Mouse (Mus musculus) intestine, postnatal 0 days (tissue): ENCODE measurements around the gene Mif4gd. TPM values are rescaled to one million over a fixed set of nuclear protein-coding genes. Genes with fewer than 3 reads are reported as not detected.
A peak's percentile ranks its signal among the peaks of the same experiment; 100 is the strongest.
"Not testable (repeated sequence)": the region's sequence is repeated elsewhere in the genome, so short reads cannot be mapped to it uniquely, and the experiment has no call there.

Experiments
- ATAC-seq: fragments of 200-750 bp; cut with Nextera tagmentation; 2 replicates; pipeline ENCODE4 v1.8.0; 2017; ENCODE audit warnings: mild to moderate bottlenecking, moderate TSS enrichment, moderate library complexity
- H3K27ac ChIP-seq: fragments of 300-500 bp; sonication (generic); 2 replicates; pipeline ENCODE4 v1.5.1; 2014; ENCODE audit warnings: mild to moderate bottlenecking, low read depth, low read length, moderate library complexity
- H3K27me3 ChIP-seq: fragments of 300-500 bp; sonication (generic); replicated peaks from 2 replicates; pipeline ENCODE4 v1.6.1; 2014; ENCODE audit warnings: low read length, mixed read lengths; ENCODE audit not compliant: control insufficient read depth, insufficient read depth
- H3K36me3 ChIP-seq: fragments of 300-500 bp; sonication (generic); 2 replicates; pipeline ENCODE4 v1.6.1; 2014; ENCODE audit warnings: mild to moderate bottlenecking, moderate library complexity; ENCODE audit not compliant: control insufficient read depth, insufficient read depth
- H3K4me1 ChIP-seq: fragments of 300-500 bp; sonication (generic); replicated peaks from 2 replicates; pipeline ENCODE4 v1.6.1; 2014; ENCODE audit warnings: antibody characterized with exemption, low read length, mixed read lengths; ENCODE audit not compliant: control insufficient read depth, insufficient read depth
- H3K4me2 ChIP-seq: fragments of 300-500 bp; sonication (generic); replicated peaks from 2 replicates; pipeline ENCODE4 v1.6.1; 2014; ENCODE audit warnings: low read depth, mild to moderate bottlenecking, moderate library complexity
- H3K4me3 ChIP-seq: fragments of 300-500 bp; sonication (generic); 2 replicates; pipeline ENCODE4 v1.5.1; 2014; ENCODE audit warnings: low read depth, low read length
- H3K9ac ChIP-seq: fragments of 300-500 bp; sonication (generic); 2 replicates; pipeline ENCODE4 v1.6.1; 2014; ENCODE audit warnings: mild to moderate bottlenecking, low read depth, low read length
- H3K9me3 ChIP-seq: fragments of 300-500 bp; sonication (generic); 2 replicates; pipeline ENCODE4 v1.6.1; 2016; ENCODE audit warnings: mixed run types; ENCODE audit not compliant: control insufficient read depth
- CTCF ChIP-seq: sonication (generic); IDR thresholded peaks from 2 replicates; pipeline ENCODE4 v1.5.1; 2016; ENCODE audit warnings: low read depth, mild to moderate bottlenecking, control low read depth, antibody characterized with exemption, moderate library complexity
- WGBS: fragments of 180-500 bp; shearing (Covaris S2); extraction: QIAGEN DNeasy Blood & Tissue Kit; methylation state at CpG from one replicate; pipeline ENCODE4 v1.1.7; 2014; 5-methylcytosine and 5-hydroxymethylcytosine counted together
- polyA plus RNA-seq: library from polyadenylated mRNA; unstranded; fragments of >200 nt; fragmentation: Nextera tagmentation; extraction: Ambion mirVana; gene quantifications from 2 replicates; pipeline ENCODE4 v1.2.1, GENCODE M21; 2015

Gene Mif4gd
- polyA plus RNA-seq, 1 experiment from 2014 or later, result 43.0 TPM

DNA sequence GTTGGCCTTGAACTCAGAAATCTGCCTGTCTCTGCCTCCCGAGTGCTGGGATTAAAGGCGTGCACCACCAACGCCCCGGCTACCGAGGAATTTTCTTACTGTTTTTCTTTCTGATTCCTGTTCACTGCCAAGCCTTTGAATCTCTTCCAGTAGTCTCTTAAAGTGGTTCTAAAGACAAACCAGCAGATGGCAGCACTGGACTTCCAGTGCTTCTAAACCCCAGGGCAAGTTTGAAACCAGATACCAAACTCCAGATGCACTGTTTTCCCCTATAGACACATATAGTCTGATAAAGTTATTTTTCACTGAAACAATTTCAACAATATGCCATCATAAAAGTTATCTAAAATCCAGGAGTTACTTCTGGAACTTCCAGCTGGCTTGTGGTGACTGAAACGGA is 34.7 kb upstream of the Mif4gd start:
- no peaks in the 10 kb centered on the region for H3K27me3 ChIP-seq
- no peaks in the 10 kb centered on the region for H3K4me1 ChIP-seq
- peaks cover 50% of the 10 kb centered on the region for H3K36me3 ChIP-seq
- no peak overlapping the region for H3K27ac ChIP-seq
- peak; percentile 87 for TF ChIP-seq CTCF
- no peak for ATAC-seq
- no peak overlapping the region for H3K9ac ChIP-seq
- 42% methylated on average over 6 of the region's 6 CpGs for WGBS
- H3K9me3 ChIP-seq, result no peaks in the 10 kb centered on the region
- H3K4me2 ChIP-seq, result no peak overlapping the region
- H3K4me3 ChIP-seq, result no peak overlapping the region

DNA sequence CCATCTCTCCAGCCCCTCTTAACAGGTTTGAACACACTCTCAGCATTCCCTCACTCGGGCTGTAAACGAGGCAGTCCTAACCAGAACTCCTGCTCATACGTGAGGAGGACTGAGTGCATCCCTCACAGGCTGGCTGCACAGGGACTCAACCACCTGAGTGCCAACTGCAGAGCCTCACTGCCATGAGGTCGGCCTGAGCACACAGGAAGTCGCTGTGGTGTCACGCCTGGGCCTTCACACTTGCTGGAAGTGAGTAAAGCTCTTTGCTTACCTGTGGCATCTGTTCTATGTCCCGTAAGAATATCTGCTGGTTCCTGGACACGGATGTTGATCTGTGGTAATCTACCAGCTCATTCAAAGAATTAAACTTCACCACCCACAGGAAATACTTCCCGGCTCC is 33.7 kb upstream of the Mif4gd start:
- H3K27ac ChIP-seq, result no peak overlapping the region
- H3K4me1 ChIP-seq, result no peaks in the 10 kb centered on the region
- TF ChIP-seq CTCF, result no peak
- no peaks in the 10 kb centered on the region for H3K27me3 ChIP-seq
- H3K4me3 ChIP-seq, result no peak overlapping the region
- peaks cover 50% of the 10 kb centered on the region for H3K36me3 ChIP-seq
- H3K9ac ChIP-seq, result no peak overlapping the region
- H3K9me3 ChIP-seq, result no peaks in the 10 kb centered on the region
- 92% methylated on average over 9 of the region's 9 CpGs for WGBS
- no peak for ATAC-seq
- no peak overlapping the region for H3K4me2 ChIP-seq

DNA sequence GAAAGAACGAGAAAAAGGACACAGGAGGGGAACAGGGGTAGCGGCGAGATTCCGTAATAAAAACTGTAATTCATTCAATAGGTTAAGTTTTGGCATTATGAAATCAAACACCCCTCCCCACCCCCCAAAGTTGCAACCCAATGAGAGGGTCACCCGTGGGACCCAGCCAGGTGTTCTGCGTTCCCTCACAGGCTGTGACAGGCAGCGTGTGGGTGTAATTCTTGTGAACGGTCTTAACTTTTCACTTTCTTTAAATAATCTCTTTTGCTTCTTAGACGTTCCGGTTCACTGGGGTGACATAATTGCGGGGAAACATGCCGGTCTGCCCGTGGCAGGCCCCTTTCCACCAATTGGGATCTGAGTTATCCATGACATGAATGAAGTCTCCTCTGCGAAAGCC is 32.7 kb upstream of the Mif4gd start:
- H3K9me3 ChIP-seq, H3K4me3 ChIP-seq, H3K27me3 ChIP-seq, ATAC-seq, H3K9ac ChIP-seq, H3K27ac ChIP-seq, H3K4me2 ChIP-seq, H3K4me1 ChIP-seq: not testable (repeated sequence)
- 81% methylated on average over 14 of the region's 14 CpGs for WGBS
- H3K36me3 ChIP-seq, result peaks cover 50% of the 10 kb centered on the region

DNA sequence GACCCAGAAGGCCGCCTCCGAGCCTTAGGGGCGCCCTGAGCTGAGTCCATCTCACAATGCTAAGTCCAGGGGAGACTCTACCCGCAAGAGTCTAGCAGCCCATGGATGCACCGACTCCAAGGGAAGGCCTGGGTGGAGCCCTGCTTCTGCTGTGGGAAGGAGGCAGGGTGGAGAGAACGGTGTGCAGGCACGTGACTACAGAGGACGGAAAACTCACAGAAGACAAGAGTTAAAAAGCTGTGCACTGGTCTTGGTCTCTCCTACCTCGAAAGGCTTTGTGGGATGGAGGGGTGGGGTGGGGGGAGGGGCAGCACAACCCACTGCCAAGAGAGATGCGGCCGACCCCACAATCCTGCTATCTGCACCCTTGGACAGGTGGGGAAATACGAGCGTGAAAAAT is 31.5 kb upstream of the Mif4gd start:
- ATAC-seq, result no peak
- H3K36me3 ChIP-seq, result peaks cover 42% of the 10 kb centered on the region
- no peak for TF ChIP-seq CTCF

DNA sequence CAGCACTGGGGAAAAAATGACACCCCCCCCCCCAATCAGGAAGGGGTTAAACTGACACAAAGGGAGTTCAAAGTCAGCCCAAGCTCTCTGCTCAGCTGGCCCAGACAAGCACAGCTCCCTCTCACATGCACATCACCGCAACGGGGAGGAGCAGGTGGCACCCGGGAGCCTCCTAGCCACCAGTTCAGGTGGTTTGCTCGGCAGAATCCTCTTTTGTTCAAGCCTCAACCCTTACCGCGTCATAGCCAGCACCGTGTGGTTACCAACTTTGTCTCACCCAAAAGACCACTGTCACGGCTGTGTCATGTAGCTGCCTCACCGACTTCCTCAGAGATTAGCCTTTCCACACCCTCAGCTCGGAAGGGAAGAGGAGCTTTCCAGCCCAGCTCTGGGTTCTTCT is 30.5 kb upstream of the Mif4gd start:
- H3K36me3 ChIP-seq, result peaks cover 35% of the 10 kb centered on the region
- no peak for ATAC-seq
- 77% methylated on average over 10 of the region's 10 CpGs for WGBS
- no peaks in the 10 kb centered on the region for H3K27me3 ChIP-seq
- H3K4me1 ChIP-seq, result 0 out of 2 replicates have a peak, but pooled peaks cover 3% of the 10 kb centered on the region
- H3K9ac ChIP-seq, result no peak overlapping the region
- H3K4me3 ChIP-seq, result no peak overlapping the region
- no peak overlapping the region for H3K27ac ChIP-seq
- H3K4me2 ChIP-seq, result no peak overlapping the region
- no peak for TF ChIP-seq CTCF
- H3K9me3 ChIP-seq, result no peaks in the 10 kb centered on the region

More for the DNA sequence above, 31.5 kb upstream of the Mif4gd start:
- H3K4me3 ChIP-seq, result no peak overlapping the region
- WGBS, result 90% methylated on average over 13 of the region's 13 CpGs
- H3K9ac ChIP-seq, result no peak overlapping the region
- no peak overlapping the region for H3K27ac ChIP-seq
- no peak overlapping the region for H3K4me2 ChIP-seq
- no peaks in the 10 kb centered on the region for H3K9me3 ChIP-seq
- 0 out of 2 replicates have a peak, but pooled peaks cover 3% of the 10 kb centered on the region for H3K4me1 ChIP-seq
- no peaks in the 10 kb centered on the region for H3K27me3 ChIP-seq

DNA sequence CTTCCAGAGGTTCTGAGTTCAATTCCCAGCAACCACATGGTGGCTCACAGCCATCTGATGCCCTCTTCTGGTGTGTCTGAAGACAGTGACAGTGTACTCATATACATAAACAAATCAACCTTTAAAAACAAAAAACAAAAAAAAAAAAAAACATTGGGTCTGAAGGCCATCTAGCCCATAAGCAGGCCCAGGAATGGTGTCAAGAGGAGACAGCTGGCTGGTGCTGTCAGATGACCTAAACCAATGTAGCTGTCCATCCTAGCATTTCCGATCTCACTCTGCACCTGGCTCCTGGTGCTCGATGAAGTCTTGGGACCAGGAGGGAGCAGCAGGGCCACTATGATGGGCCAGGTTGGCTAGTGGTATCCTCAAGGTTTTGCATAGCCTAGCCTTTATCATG is 29.9 kb upstream of the Mif4gd start:
- no peak overlapping the region for H3K4me3 ChIP-seq
- H3K4me2 ChIP-seq, result no peak overlapping the region
- peaks cover 29% of the 10 kb centered on the region for H3K36me3 ChIP-seq
- 0 out of 2 replicates have a peak, but pooled peaks cover 3% of the 10 kb centered on the region for H3K4me1 ChIP-seq
- no peaks in the 10 kb centered on the region for H3K27me3 ChIP-seq
- H3K9ac ChIP-seq, result no peak overlapping the region
- TF ChIP-seq CTCF, result no peak
- H3K27ac ChIP-seq, result no peak overlapping the region
- WGBS, result 91% methylated on average over 2 of the region's 2 CpGs
- no peaks in the 10 kb centered on the region for H3K9me3 ChIP-seq
- no peak for ATAC-seq

DNA sequence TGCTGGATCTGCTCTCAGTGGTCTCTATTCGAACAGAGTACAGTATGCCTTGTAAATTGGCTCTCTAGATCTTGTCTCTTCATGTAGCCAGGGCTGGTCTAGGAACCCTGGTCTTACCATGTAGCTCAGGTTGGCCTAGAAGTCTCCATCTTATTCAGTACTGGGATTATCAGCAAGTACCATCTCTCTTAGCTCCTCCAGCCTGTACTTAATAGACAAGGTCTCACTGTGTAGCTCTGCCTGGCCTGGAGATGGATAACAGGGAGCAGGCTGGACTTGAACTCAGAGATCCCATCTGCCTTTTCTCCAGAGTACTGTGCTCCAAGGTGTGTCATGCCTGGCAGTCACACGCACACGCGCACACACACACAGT is 28.9 kb upstream of the Mif4gd start:
- no peaks in the 10 kb centered on the region for H3K27me3 ChIP-seq
- H3K4me1 ChIP-seq, result 0 out of 2 replicates have a peak, but pooled peaks cover 3% of the 10 kb centered on the region
- 88% methylated on average over 4 of the region's 4 CpGs for WGBS
- no peak for TF ChIP-seq CTCF
- H3K4me3 ChIP-seq, result no peak overlapping the region
- H3K36me3 ChIP-seq, result peaks cover 25% of the 10 kb centered on the region
- H3K4me2 ChIP-seq, result no peak overlapping the region
- H3K9me3 ChIP-seq, result no peaks in the 10 kb centered on the region
- ATAC-seq, result no peak
- no peak overlapping the region for H3K27ac ChIP-seq
- H3K9ac ChIP-seq, result no peak overlapping the region
